Mouse (Mus musculus) kidney, adult 2 months (tissue): Measurements from ENCODE around the gene Exoc5.

Experiments used
- CTCF ChIP-seq: fragments of 200-500 bp; conservative IDR thresholded peaks from 2 replicates; pipeline ENCODE4 v1.5.1; 2011; ENCODE audit warnings: low read depth, mild to moderate bottlenecking, control low read depth, low read length, moderate library complexity, mixed read lengths; ENCODE audit not compliant: insufficient read depth, insufficient read length
- POLR2A ChIP-seq: fragments of 200-500 bp; IDR thresholded peaks from one replicate; pipeline ENCODE4 v1.6.1; 2011; ENCODE audit warnings: low read depth, low read length, control low read depth

DNA sequence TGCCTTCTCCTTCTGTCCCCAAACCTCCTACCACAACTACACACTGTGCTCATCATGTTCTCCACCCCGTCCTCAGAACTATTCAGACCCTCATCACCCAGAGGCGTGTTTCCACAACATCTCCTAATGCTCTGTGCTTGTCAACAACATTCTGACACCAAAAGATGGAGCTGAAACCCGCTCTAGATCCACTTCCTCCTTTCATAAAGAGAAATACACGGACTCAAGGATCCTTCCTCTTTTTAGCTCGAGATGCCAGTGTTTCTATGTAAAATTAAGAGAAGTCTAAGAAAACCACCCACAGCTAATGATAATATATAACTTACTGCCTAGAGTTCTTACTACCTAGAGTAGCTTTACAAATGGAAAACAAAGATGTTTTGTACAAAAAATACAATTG, 46.7 kb downstream of the Exoc5 start:
- no peak for TF ChIP-seq CTCF
- no peak for TF ChIP-seq POLR2A
